Mouse (Mus musculus) stomach, postnatal 0 days (tissue): ENCODE measurements around the gene Aldoc. TPM values are rescaled to one million over a fixed set of nuclear protein-coding genes. Genes with fewer than 3 reads are reported as not detected.

Experiments
- ATAC-seq: fragments of 200-750 bp; cut with Nextera tagmentation; 2 replicates; pipeline ENCODE4 v1.8.0; 2017; ENCODE audit not compliant: low FRiP score, low TSS enrichment
- DNase-seq: peaks from one replicate; pipeline ENCODE4 v3.0.0-alpha.2; 2016; ENCODE audit warnings: low spot score
- H3K27ac ChIP-seq: fragments of 300-500 bp; sonication (generic); replicated peaks from 2 replicates; pipeline ENCODE4 v1.5.1; 2014; ENCODE audit warnings: mild to moderate bottlenecking, control low read depth
- H3K27me3 ChIP-seq: fragments of 300-500 bp; sonication (generic); 2 replicates; pipeline ENCODE4 v1.6.1; 2014; ENCODE audit warnings: low read length; ENCODE audit not compliant: control insufficient read depth, insufficient read depth
- H3K36me3 ChIP-seq: fragments of 300-500 bp; sonication (generic); 2 replicates; pipeline ENCODE4 v1.6.1; 2014; ENCODE audit warnings: low read length, mixed read lengths; ENCODE audit not compliant: control insufficient read depth, insufficient read depth
- H3K4me1 ChIP-seq: fragments of 300-500 bp; sonication (generic); replicated peaks from 2 replicates; pipeline ENCODE4 v1.6.1; 2014; ENCODE audit warnings: antibody characterized with exemption; ENCODE audit not compliant: control insufficient read depth, insufficient read depth
- H3K4me2 ChIP-seq: fragments of 300-500 bp; sonication (generic); replicated peaks from 2 replicates; pipeline ENCODE4 v1.6.1; 2014; ENCODE audit warnings: low read depth, mild to moderate bottlenecking, control low read depth, moderate library complexity
- H3K4me3 ChIP-seq: fragments of 300-500 bp; sonication (generic); 2 replicates; pipeline ENCODE4 v1.5.1; 2014; ENCODE audit warnings: low read depth, low read length, control low read depth
- H3K9ac ChIP-seq: fragments of 300-500 bp; sonication (generic); 2 replicates; pipeline ENCODE4 v1.6.1; 2014; ENCODE audit warnings: mild to moderate bottlenecking, low read length, control low read depth, mixed read lengths
- H3K9me3 ChIP-seq: fragments of 300-500 bp; sonication (generic); 2 replicates; pipeline ENCODE4 v1.6.1; 2016; ENCODE audit warnings: low read length; ENCODE audit not compliant: control insufficient read depth
- CTCF ChIP-seq: IDR thresholded peaks from 2 replicates; pipeline ENCODE4 v1.5.1; 2016; ENCODE audit warnings: antibody characterized with exemption, low read depth, mild to moderate bottlenecking, moderate library complexity
- EP300 ChIP-seq: optimal IDR thresholded peaks from 2 replicates; pipeline ENCODE3; 2016; ENCODE audit warnings: antibody characterized with exemption
- whole genome bisulfite sequencing: fragments of 180-500 bp; shearing (Covaris S2); extraction: QIAGEN DNeasy Blood & Tissue Kit; methylation state at CpG from one replicate; pipeline ENCODE4 v1.1.7; 2014; 5-methylcytosine and 5-hydroxymethylcytosine counted together
- polyA plus RNA-seq: library from polyadenylated mRNA; unstranded; fragments of >200 nt; fragmentation: Nextera tagmentation; extraction: Ambion mirVana; gene quantifications from 2 replicates; pipeline ENCODE4 v1.2.1, GENCODE M21; 2015

The Aldoc gene
- polyA plus RNA-seq, 1 experiment from 2014 or later = 15.0 TPM

- H3K4me3 ChIP-seq = no peak overlapping the region
- H3K36me3 ChIP-seq = peaks cover 2% of the 10 kb centered on the region; the same call in 1 of the 2 replicates
- ATAC-seq (no peak), DNase-seq (no peak)
- H3K27me3 ChIP-seq = no peaks in the 10 kb centered on the region
- TF ChIP-seq EP300 = no peak
- no peak for TF ChIP-seq CTCF
- no peaks in the 10 kb centered on the region for H3K4me1 ChIP-seq
- 72% methylated on average over 6 of the region's 6 CpGs for WGBS
- no peak overlapping the region for H3K9ac ChIP-seq
- no peaks in the 10 kb centered on the region for H3K9me3 ChIP-seq
- H3K4me2 ChIP-seq = no peak overlapping the region
- 0 out of 2 replicates have a peak overlapping the region, but pooled peaks have one; percentile 69 for H3K27ac ChIP-seq
Observed at GRCm38 (mm10) chr11:78346326-78347069, 23.7 kb downstream of the Aldoc start.

GRCm38 (mm10) chr11:78347070-78347754 lies 24.4 kb downstream of the Aldoc start:
- 91% methylated on average over 10 of the region's 10 CpGs for WGBS
- Histone ChIP-seq H3K36me3 (peaks cover 2% of the 10 kb centered on the region; the same call in 1 of the 2 replicates), H3K4me2 (no peak overlapping the region), H3K4me1 (no peaks in the 10 kb centered on the region), H3K9me3 (no peaks in the 10 kb centered on the region), H3K9ac (no peak overlapping the region), H3K27ac (peak overlapping the region; percentile 53), H3K27me3 (no peaks in the 10 kb centered on the region), H3K4me3 (no peak overlapping the region)
- peak; percentile 76 for DNase-seq
- TF ChIP-seq CTCF = peak; percentile 88
- TF ChIP-seq EP300 = no peak
- peak; percentile 21 for ATAC-seq

- 66% methylated on average over 8 of the region's 9 CpGs for WGBS
- Histone ChIP-seq H3K4me2 (no peak overlapping the region), H3K36me3 (peaks cover 2% of the 10 kb centered on the region; the same call in 1 of the 2 replicates), H3K27me3 (no peaks in the 10 kb centered on the region), H3K4me1 (no peaks in the 10 kb centered on the region), H3K9ac (no peak overlapping the region), H3K9me3 (no peaks in the 10 kb centered on the region), H3K4me3 (no peak overlapping the region), H3K27ac (peak overlapping the region; percentile 53)
- TF ChIP-seq EP300 (no peak), CTCF (no peak)
- no peak for DNase-seq
- ATAC-seq = 0 out of 2 replicates have a peak, but pooled peaks have one; percentile 13
Observed at GRCm38 (mm10) chr11:78347908-78348307, 25.1 kb downstream of the Aldoc start.

GRCm38 (mm10) chr11:78348474-78348873 lies 25.7 kb downstream of the Aldoc start:
- ATAC-seq (no peak), DNase-seq (no peak)
- Histone ChIP-seq H3K9me3 (no peaks in the 10 kb centered on the region), H3K36me3 (peaks cover 2% of the 10 kb centered on the region; the same call in 1 of the 2 replicates), H3K4me1 (no peaks in the 10 kb centered on the region), H3K9ac (no peak overlapping the region), H3K27ac (no peak overlapping the region), H3K4me3 (no peak overlapping the region), H3K27me3 (no peaks in the 10 kb centered on the region), H3K4me2 (no peak overlapping the region)
- TF ChIP-seq EP300 (no peak), CTCF (no peak)
- 55% methylated on average over 7 of the region's 7 CpGs for WGBS

- H3K9me3 ChIP-seq = no peaks in the 10 kb centered on the region
- no peaks in the 10 kb centered on the region for H3K27me3 ChIP-seq
- no peak overlapping the region for H3K27ac ChIP-seq
- H3K36me3 ChIP-seq = peaks cover 2% of the 10 kb centered on the region; the same call in 1 of the 2 replicates
- no peak overlapping the region for H3K4me3 ChIP-seq
- TF ChIP-seq CTCF (no peak), EP300 (no peak)
- H3K4me1 ChIP-seq = no peaks in the 10 kb centered on the region
- ATAC-seq = no peak
- H3K9ac ChIP-seq = no peak overlapping the region
- no peak for DNase-seq
- H3K4me2 ChIP-seq = no peak overlapping the region
- 58% methylated on average over 4 of the region's 4 CpGs for WGBS
Observed at GRCm38 (mm10) chr11:78349441-78350358, 26.9 kb downstream of the Aldoc start.
